Mouse (Mus musculus): ENCODE data around the gene Parva. TPM values are rescaled to one million over a fixed set of nuclear protein-coding genes. Genes with fewer than 3 reads are reported as not detected.
A peak's percentile ranks its signal among the peaks of the same experiment; 100 is the strongest.

The Parva gene
- total RNA-seq, 2 experiments from 2014 or later = not detected

DNA sequence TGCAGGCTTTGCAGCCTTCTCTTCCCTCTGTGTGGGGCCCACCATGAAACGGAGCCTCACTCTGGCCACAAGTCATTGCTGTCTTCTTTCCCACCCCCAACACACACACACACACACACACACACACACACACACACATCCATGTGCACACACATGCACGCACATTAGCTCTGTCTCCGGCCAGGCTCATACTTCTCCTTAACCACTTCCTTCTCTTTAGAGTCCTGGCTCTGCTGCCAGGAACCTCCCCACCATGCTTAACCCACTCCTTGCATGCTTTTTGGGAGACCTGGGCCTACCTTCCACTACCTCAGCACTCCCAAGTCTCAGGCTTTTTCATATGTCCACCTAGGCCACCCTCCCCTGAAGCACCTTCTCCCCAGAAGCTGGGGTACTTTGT lies 76.6 kb downstream of the Parva start:
- peak; percentile 62 for ATAC-seq (replicated peaks; ENCODE audit: poor library complexity, severe bottlenecking)

GRCm38 (mm10) chr7:112509107-112509506 lies 81.8 kb downstream of the Parva start:
- ATAC-seq (replicated peaks; ENCODE audit: poor library complexity, severe bottlenecking) = no peak

- ATAC-seq (replicated peaks; ENCODE audit: poor library complexity, severe bottlenecking) = no peak
Measured at GRCm38 (mm10) chr7:112510336-112511048, 83.2 kb downstream of the Parva start.

DNA sequence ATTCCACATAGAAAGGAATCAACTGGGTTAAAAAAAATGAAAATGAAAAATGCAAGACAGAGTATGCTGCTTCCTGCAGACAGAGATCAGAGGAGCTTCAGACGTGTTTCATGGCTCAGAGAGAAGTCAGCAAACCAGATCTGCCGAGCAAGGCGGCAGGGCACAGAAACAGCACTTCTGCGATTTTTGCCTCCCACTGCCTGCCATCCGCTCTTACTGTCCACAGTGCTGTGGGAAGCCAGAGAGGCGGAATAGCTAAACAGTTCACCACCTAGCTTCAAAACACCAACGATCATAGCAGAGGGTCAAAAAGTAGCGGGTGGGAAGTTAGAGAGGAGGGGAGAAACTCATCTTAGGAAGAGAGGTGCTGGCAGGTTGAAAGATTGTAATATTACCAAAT lies 84.0 kb downstream of the Parva start:
- no peak for ATAC-seq (replicated peaks; ENCODE audit: poor library complexity, severe bottlenecking)

DNA sequence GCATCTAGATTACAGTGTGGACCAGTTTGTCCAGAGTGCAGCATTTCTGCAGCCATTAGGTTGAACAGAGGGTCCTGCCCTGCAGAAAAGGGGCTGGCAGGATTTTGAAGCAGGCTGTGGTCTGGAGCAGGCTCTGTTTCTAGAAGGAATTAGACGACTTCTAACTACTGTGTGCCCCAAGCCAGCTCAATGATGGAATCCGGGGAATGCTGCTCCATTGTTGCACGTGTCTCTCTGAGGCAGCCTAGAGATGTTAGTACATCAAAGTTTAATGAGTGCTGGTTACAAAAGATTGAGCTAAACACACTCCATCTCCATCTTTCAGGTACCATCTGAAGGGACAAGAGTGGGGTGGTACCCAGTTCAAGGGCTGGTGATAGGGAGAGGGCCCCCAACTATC lies 85.0 kb downstream of the Parva start:
- ATAC-seq (replicated peaks; ENCODE audit: poor library complexity, severe bottlenecking) = no peak

DNA sequence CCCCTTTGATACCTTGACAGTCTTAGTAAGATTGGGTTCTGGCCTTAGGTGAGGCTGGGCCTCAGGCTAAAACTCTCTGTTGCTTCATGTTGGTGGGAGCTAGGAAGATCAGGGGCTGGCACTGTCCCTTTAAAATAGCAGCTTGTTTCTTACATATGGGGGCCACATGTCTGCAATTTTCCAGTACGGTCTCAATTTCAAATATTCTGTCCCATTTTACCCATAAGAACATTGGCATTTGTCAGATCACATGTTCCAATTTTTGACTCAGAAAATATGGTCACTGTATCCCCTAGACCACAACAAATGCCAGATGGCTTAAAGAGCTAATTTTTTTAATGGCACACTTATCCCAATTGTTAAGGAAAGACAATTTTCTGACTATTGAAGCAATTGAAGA lies 85.6 kb downstream of the Parva start:
- ATAC-seq (replicated peaks; ENCODE audit: poor library complexity, severe bottlenecking) = no peak

GRCm38 (mm10) chr7:112514636-112515193 lies 87.4 kb downstream of the Parva start:
- ATAC-seq (replicated peaks; ENCODE audit: poor library complexity, severe bottlenecking) = no peak; the same call in 1 of the 2 replicates

DNA sequence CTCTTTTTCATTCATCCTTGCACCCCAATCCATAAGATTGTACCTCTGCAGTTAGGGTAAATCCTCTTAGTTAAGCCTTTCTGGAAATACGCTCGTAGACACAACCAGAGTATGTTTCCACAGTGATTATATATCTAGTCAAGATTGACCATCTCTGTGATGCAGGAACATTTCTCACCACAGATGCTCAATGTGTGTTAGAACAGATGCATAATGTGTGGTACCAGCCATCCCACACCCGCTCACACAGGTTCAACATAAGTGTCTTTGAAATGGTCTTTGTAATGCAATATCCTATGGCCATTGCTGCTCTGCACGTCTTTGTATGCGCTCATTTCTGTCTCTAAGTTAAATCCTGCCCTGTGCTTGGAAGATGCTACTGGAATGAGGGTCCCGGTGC lies 98.2 kb downstream of the Parva start:
- ATAC-seq (replicated peaks; ENCODE audit: poor library complexity, severe bottlenecking) = no peak

- no peak for ATAC-seq (replicated peaks; ENCODE audit: poor library complexity, severe bottlenecking)
Measured at GRCm38 (mm10) chr7:112526226-112526625, 98.9 kb downstream of the Parva start.

DNA sequence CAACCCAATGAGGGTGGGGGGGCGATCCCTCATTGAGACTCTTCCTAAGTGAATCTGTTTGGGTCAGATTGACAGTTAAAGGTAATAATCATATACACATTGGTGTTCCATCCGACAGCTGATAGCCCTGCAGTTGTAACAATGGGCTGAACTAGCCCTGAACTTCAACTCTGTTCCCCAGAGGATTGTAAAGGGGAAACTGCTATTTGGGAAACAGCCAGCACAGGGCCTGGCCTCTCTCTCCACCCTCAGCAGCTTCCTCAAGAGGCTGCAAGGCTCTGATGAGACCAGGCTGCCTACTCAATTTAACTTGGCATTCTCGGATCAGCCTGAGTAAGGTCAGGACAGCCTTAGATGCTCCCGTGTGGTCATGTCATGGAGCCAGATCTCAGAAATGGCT lies 99.9 kb downstream of the Parva start:
- ATAC-seq (replicated peaks; ENCODE audit: poor library complexity, severe bottlenecking) = no peak

DNA sequence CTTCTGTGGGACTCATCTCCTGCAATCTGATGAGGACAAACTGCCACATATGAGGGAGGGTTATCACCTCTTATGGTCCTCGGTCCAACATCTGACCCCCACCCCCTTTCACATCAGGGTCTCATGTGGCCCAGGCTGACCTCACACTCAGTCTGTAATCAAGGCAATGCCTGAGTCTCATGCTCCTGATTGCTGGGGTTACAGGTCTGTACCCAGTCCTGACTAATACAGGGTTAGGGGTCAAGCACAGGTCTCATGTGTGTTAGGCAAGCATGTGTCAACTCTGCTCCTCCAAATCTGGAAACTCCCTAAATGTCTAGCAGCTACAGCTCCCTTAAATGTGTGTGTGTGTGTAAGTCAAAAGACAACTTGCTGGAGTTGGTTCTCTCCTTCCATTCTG lies 100.8 kb downstream of the Parva start:
- no peak for ATAC-seq (replicated peaks; ENCODE audit: poor library complexity, severe bottlenecking)

DNA sequence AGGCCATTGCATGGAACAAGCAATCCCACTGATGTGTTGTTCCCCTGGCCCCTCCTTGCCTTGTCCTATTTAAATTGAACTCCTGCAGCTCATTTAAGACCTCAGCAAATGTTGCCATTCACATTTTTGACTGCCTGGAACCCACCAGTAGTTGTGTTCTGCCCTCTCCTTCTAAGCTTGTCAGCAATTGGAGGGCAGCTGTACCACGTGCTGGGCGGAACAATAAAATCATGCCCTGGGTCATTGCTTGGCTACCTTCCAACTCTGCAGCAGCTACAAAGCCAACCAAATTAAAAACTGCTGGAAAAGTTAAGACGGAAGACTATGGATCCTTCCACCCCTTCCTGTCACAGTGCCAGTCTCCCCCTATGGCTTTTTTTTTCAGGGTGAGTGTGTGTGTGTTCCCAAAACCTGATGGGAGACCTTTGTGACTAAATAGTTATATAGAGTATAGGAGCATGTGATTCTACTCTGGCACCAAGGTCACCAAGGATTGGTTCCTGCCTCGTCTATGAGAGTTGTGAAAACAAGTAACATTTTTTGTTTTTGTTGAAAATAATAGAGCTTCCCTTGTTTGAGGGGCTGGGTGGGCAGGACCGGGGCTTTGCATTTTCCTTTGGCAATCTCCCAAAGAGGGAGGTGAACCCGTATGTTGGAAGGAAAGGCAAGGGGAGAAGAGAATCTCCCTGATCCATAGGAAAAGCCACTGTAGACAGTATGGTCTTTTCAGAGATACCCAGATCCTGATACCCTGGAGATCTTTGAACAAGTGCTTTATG lies 101.5 kb downstream of the Parva start:
- no peak for ATAC-seq (replicated peaks; ENCODE audit: poor library complexity, severe bottlenecking)

- ATAC-seq (replicated peaks; ENCODE audit: poor library complexity, severe bottlenecking) = no peak
Measured at GRCm38 (mm10) chr7:112530924-112531323, 103.6 kb downstream of the Parva start.

GRCm38 (mm10) chr7:112534148-112534547 lies 106.8 kb downstream of the Parva start:
- no peak for ATAC-seq (replicated peaks; ENCODE audit: poor library complexity, severe bottlenecking)

DNA sequence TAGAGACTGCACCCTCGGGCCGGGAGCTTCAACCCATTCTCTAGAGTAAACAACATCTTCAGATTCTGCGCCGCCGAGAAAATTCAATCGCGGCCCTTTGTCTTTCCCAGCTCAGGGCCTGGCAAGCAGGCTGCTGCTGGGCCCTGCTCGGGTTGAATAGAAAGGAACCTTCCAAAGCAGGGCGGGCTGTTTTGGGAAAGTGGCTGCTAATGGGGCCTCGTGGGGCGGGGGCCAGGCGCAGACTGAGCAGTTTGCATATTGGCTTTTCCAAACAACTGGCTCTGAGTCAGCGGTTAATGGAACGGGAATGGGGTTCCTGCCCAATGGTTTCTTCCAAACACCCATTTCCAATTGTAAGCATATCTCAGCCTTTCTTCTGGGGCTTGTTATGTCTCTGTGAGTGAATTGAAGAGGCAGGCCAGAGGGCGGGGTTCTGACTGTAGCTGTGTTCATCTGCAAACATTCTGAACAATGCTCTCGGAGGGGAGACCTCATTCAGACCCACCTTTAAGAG lies 108.2 kb downstream of the Parva start:
- ATAC-seq (replicated peaks; ENCODE audit: poor library complexity, severe bottlenecking) = no peak

GRCm38 (mm10) chr7:112549136-112549535 lies 121.8 kb downstream of the Parva start:
- no peak for ATAC-seq (replicated peaks; ENCODE audit: poor library complexity, severe bottlenecking)

DNA sequence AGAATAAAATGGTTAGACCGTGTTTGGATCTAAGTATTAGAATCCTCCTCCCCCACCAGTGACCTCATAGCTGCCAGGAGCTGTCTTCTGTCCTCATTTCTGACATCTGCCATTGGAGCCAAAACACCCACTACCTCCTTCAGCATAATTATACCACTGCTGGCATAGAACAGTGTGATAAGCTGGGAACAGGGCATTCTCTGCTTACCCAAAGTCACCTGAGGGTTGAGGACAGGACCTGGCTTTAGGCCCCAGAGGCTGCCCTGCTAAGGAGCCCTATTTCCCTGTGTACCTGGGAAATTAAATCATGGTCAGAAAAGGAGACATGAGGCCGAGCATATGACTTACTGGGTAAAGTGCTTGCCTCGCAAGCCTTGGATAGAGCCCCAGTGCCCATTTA lies 134.2 kb downstream of the Parva start:
- no peak for ATAC-seq (replicated peaks; ENCODE audit: poor library complexity, severe bottlenecking)

GRCm38 (mm10) chr7:112567004-112567403 lies 139.7 kb downstream of the Parva start:
- ATAC-seq (replicated peaks; ENCODE audit: poor library complexity, severe bottlenecking) = no peak

GRCm38 (mm10) chr7:112568961-112569360 lies 141.7 kb downstream of the Parva start:
- no peak for ATAC-seq (replicated peaks; ENCODE audit: poor library complexity, severe bottlenecking)

DNA sequence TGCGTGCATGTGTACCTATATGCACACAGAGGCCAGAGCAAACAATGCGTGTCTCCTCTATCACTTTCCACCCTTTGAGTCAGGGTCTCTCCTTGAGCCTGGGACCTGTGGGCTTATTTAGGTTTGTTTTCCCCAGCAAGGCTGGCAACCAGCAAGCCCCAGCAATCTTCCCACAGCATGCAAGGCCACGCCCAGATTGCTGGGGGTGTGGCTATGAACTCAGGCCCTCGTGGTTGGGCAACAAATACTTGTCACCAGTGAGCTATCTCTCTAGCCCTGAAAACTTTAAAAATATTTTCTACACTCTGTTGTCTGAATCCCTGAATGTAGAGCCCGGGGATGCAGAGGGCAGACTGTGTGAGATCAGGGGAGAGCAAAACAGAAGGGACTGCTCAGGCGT lies 154.3 kb downstream of the Parva start:
- ATAC-seq (replicated peaks; ENCODE audit: poor library complexity, severe bottlenecking) = no peak

DNA sequence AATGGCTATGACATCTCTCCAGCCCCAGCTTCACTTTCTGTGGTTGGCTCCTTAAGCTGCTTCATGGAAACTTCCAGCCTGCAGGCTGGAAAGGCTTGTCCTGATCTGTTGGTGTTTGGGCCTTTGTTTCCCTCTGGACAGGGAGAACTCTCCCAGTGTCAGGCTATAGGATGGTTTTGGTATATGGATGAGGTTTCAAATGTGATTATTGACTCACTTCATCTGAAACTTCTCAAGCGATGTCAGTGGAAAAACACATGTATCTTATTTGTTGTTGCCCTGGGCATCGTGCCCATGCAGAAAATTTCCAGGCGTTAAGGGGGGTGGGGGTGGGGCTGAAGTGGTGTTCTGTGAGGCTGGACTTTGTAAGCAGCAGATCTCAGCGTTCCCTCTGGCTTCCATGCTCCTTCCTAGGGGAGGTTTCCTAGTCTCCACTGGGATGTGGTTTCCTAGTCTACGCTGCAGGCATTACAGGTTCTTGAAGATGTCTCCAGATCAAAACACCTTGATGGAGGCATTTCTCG lies 155.6 kb downstream of the Parva start:
- ATAC-seq (replicated peaks; ENCODE audit: poor library complexity, severe bottlenecking) = no peak
